10 mouse cellular contexts compared by ENCODE assay signal in the genomic region with DNA sequence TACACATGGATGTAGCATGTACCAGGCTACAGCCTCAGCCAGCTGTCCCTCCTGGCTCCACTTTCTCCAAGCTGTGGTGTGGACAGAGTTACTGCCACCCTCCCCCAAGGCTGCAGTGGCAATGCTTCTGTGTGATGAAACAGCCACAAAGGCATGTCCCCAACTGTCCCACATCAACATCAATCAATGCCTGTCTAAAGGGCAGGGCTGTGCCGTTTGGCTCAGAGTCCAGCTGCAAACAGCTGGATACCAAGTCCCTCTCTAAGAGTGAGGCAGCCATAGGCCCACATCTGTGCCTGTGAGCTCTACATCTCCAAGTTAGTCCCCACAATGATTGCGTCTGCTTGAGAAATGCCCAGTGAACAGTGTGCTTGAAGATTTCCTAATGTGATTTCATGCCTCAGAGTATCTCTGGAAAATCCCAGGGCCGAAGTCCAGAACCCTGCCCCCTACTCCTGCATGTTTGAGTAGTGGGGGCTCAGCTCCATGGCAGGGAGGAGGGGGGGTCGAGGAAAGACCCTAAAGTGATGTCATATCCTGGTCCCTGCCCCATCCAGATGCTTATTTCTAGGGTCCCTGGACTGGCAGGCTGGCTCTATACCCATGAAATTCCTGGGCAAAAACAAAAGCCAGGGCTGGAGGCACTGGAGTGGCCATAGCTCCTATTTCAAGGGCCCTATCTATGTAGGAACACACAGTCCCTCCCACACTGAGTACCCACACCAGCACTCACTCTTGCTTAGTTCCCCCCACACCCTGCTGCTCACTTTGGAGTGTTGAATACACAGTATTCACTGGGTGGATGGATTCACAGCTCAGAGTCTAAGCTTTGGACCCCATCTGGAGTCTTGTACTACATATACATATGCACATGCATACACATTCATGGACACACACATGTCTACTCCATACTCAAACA. TPM values are rescaled to one million over a fixed set of nuclear protein-coding genes. Genes with fewer than 3 reads are reported as not detected.
DNase-seq lines count a peak whose midpoint lies in the region; ATAC-seq and TF ChIP-seq lines count a peak whose summit lies in the region.
"Had no signal": no experiment of that assay in that cellular context is flagged by ENCODE, and none has a peak within 500 bp of the region (broad histone marks: within the 10 kb centered on the region; RNA-seq: fewer than 3 reads in every experiment).

No protein-coding gene starts in this region.

- no peaks in the 10 kb centered on the region; the same call in 1 of the 2 replicates for H3K4me1 ChIP-seq in lung, adult 2 months (ENCODE audit: control insufficient read depth, insufficient read depth, low read length)
- H3K4me1 ChIP-seq in forebrain, embryonic 16.5 days (replicated peaks; ENCODE audit: control insufficient read depth, insufficient read depth, low read length) = 0 out of 2 replicates have a peak, but pooled peaks cover 5% of the 10 kb centered on the region
- H3K4me1 ChIP-seq in liver, adult 2 months (ENCODE audit: control insufficient read depth, insufficient read depth, low read length) = peaks cover 40% of the 10 kb centered on the region
- H3K4me1 ChIP-seq in stomach, embryonic 15.5 days = peaks cover 34% of the 10 kb centered on the region

- no peak overlapping the region for H3K4me3 ChIP-seq in lung, adult 2 months (replicated peaks; ENCODE audit: extremely low read depth, low read depth, low read length)
- no peak overlapping the region for H3K4me3 ChIP-seq in forebrain, embryonic 16.5 days (replicated peaks; ENCODE audit: low read length)
- H3K4me3 ChIP-seq in liver, adult 2 months (ENCODE audit: insufficient read depth, low read depth, low read length) = no peak overlapping the region
- no peak overlapping the region for H3K4me3 ChIP-seq in stomach, embryonic 15.5 days (replicated peaks)
- H3K4me3 ChIP-seq: gastrocnemius, adult 2 months had no signal

- no peak for TF ChIP-seq CTCF in lung, adult 2 months (IDR thresholded peaks at IDR 0.05; ENCODE audit: insufficient read depth, low read length)
- TF ChIP-seq CTCF in liver, adult 2 months (IDR thresholded peaks at IDR 0.05; ENCODE audit: low read depth, low read length) = no peak

- ATAC-seq in forebrain, embryonic 16.5 days = peak; percentile 23; the same call in 1 of the 2 replicates
- peak; percentile 58; the same call in 1 of the 2 replicates for ATAC-seq in stomach, embryonic 15.5 days (ENCODE audit: insufficient read depth, low FRiP score, low read depth)
- ATAC-seq in erythroblast, adult 5-6 weeks (replicated peaks; ENCODE audit: low FRiP score, poor library complexity, severe bottlenecking) = no peak

- H3K27me3 ChIP-seq in forebrain, embryonic 16.5 days (replicated peaks; ENCODE audit: control insufficient read depth, insufficient read depth, low read length) = no peaks in the 10 kb centered on the region
- H3K27me3 ChIP-seq in liver, adult 2 months (ENCODE audit: control insufficient read depth, insufficient read depth, low read length) = no peaks in the 10 kb centered on the region
- H3K27me3 ChIP-seq in stomach, embryonic 15.5 days (replicated peaks) = no peaks in the 10 kb centered on the region

- no peaks in the 10 kb centered on the region for H3K9me3 ChIP-seq in forebrain, embryonic 16.5 days (ENCODE audit: control insufficient read depth, low read length)
- H3K9me3 ChIP-seq in stomach, embryonic 15.5 days = no peaks in the 10 kb centered on the region

- intact Hi-C loops in left cerebral cortex, postnatal 14 days (cut with DNase I) = loop anchor here (5.0 kb wide), 1 partner anchor 279 kb away; no protein-coding TSS in a partner anchor

- H3K27ac ChIP-seq in forebrain, embryonic 16.5 days (ENCODE audit: low read length) = no peak overlapping the region
- H3K27ac ChIP-seq in liver, adult 2 months (replicated peaks; ENCODE audit: insufficient read depth, low read depth, low read length) = peak overlapping the region; percentile 74
- peak overlapping the region; percentile 38 for H3K27ac ChIP-seq in stomach, embryonic 15.5 days
- H3K27ac ChIP-seq: gastrocnemius, adult 2 months had no signal

- no peaks in the 10 kb centered on the region for H3K36me3 ChIP-seq in forebrain, embryonic 16.5 days (ENCODE audit: control insufficient read depth, insufficient read depth)
- no peaks in the 10 kb centered on the region for H3K36me3 ChIP-seq in liver, adult 2 months (ENCODE audit: control insufficient read depth, insufficient read depth, low read length)
- H3K36me3 ChIP-seq in stomach, embryonic 15.5 days = no peaks in the 10 kb centered on the region

- H3K79me2 ChIP-seq in liver, adult 2 months (ENCODE audit: control insufficient read depth, insufficient read depth, low read length) = peaks cover 14% of the 10 kb centered on the region

- no peak overlapping the region for H3K4me2 ChIP-seq in forebrain, embryonic 16.5 days (ENCODE audit: low read length)
- no peak overlapping the region for H3K4me2 ChIP-seq in stomach, embryonic 15.5 days

- TF ChIP-seq POLR2A in lung, adult 2 months (IDR thresholded peaks at IDR 0.05; ENCODE audit: borderline replicate concordance, extremely low read depth, low read depth, low read length) = no peak
- TF ChIP-seq POLR2A in liver, adult 2 months (IDR thresholded peaks at IDR 0.05; ENCODE audit: extremely low read depth, insufficient read depth, low read length) = no peak

- WGBS in lung, adult 2 months = 35% methylated on average over 4 of the region's 4 CpGs
- WGBS in forebrain, embryonic 16.5 days = 36% methylated on average over 4 of the region's 4 CpGs
- WGBS in liver, adult 2 months = 16% methylated on average over 4 of the region's 4 CpGs
- WGBS in stomach, embryonic 15.5 days = 28% methylated on average over 4 of the region's 4 CpGs

- 0 out of 2 replicates have a peak overlapping the region, but pooled peaks have one; percentile 9 for H3K9ac ChIP-seq in forebrain, embryonic 16.5 days (replicated peaks; ENCODE audit: low read depth, low read length)
- peak overlapping the region; percentile 8 for H3K9ac ChIP-seq in liver, adult 2 months (ENCODE audit: low read depth, low read length)
- H3K9ac ChIP-seq in stomach, embryonic 15.5 days = no peak overlapping the region

- DNase-seq in lung, adult 18-20 months = peak; percentile 33 to 46
- no peak for DNase-seq in lung, adult 2 months
- DNase-seq in liver, adult 2 months (ENCODE audit: extremely low read depth, low read depth, low spot score) = peak; percentile 97
- no peak for DNase-seq in layer of hippocampus, adult 11-12 months (ENCODE audit: low spot score)
- no peak for DNase-seq in left cerebral cortex, postnatal 14 days (ENCODE audit: low spot score in 2 of 2)
- DNase-seq: gastrocnemius, adult 2 months had no signal

RNA-seq across cellular contexts. Expression of a gene that starts 49.6 kb away (rescaled TPM):
- polyA plus RNA-seq in lung, adult 2 months (2012; rRNA removed) = 38.1 and 39.3 TPM in 2 replicates
- 21.7 and 26.2 TPM in 2 replicates for polyA plus RNA-seq in forebrain, embryonic 16.5 days (2015; fragmentation: Nextera tagmentation; extraction: Ambion mirVana)
- total RNA-seq in liver, adult 2 months (2014; rRNA removed) = 260 and 348 TPM in 2 replicates
- 452 and 472 TPM in 2 replicates for polyA plus RNA-seq in liver, adult 2 months (2012; rRNA removed)
- polyA plus RNA-seq in stomach, embryonic 15.5 days (2015; fragmentation: Nextera tagmentation; extraction: Ambion mirVana) = 70.3 and 79.2 TPM in 2 replicates
- total RNA-seq in erythroblast, adult 5-6 weeks (2015; ENCODE audit: low replicate concordance) = not detected in 2 replicates
- total RNA-seq in erythroblast, adult 5-6 weeks (2017; ENCODE audit: low replicate concordance) = under 0.01 TPM in 1 of 2 replicates, not detected in the other
- total RNA-seq in left cerebral cortex, postnatal 14 days (2021) = 10 to 100 TPM in 1 of 2 experiments, 1 to 10 TPM in 1; 9.5 to 10.7 TPM
- total RNA-seq: neutrophil, adult 5-6 weeks had no signal

Comparison
In these comparisons a context has a peak if more than half of its experiments do, and no peak if none do; other contexts are left out.
1. DNase-seq: peak in lung, adult 18-20 months (2 of 2) and liver, adult 2 months (single experiment); none in lung, adult 2 months (single experiment), layer of hippocampus, adult 11-12 months (single experiment) and left cerebral cortex, postnatal 14 days (0 of 2).